Mouse (Mus musculus) kidney, adult 10 weeks (tissue): ENCODE results near the gene Gm428. TPM values are rescaled to one million over a fixed set of nuclear protein-coding genes. Genes with fewer than 3 reads are reported as not detected.

ENCODE experiments used
- polyA plus RNA-seq: library from polyadenylated mRNA; stranded (reverse); fragments of 350-450 nt; fragmentation: Illumina TruSeq; extraction: RNeasy Lipid Tissue Mini Kit (QIAGEN cat#74804); gene quantifications from one replicate; pipeline ENCODE4 v1.2.3, GENCODE M21; 2014; ENCODE audit warnings: low read depth, low replicate concordance

Gene Gm428
- polyA plus RNA-seq = not detected

DNA sequence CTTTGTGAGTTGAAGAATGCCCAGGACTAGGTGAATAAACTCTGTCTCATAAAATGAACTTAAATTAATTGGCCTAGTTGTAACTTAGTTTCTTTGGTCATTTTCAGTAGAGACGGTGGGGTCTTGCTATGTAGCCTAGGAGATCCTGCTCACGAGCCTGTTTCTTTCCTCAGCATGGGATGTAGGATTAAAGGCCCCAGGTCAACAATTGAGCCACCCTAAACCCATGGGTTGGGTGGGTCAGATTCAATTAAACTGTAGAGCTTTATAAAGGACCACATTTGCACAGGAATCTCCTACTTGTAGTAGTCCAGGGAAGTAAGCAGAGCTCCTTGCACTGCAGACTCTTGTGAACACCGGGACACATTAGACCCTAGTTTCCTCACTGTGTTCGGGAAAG is at the start of gene Gm428:
Gene Gm428 (plus strand): TSS at position 301 of the 400 bp plus-strand sequence.

DNA sequence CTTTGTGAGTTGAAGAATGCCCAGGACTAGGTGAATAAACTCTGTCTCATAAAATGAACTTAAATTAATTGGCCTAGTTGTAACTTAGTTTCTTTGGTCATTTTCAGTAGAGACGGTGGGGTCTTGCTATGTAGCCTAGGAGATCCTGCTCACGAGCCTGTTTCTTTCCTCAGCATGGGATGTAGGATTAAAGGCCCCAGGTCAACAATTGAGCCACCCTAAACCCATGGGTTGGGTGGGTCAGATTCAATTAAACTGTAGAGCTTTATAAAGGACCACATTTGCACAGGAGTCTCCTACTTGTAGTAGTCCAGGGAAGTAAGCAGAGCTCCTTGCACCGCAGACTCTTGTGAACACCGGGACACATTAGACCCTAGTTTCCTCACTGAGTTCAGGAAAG is 45.5 kb upstream of the Gm428 start, which contains the start of gene Gm11236:
Gene Gm11236 (plus strand): TSS at position 301 of the 400 bp plus-strand sequence.

DNA sequence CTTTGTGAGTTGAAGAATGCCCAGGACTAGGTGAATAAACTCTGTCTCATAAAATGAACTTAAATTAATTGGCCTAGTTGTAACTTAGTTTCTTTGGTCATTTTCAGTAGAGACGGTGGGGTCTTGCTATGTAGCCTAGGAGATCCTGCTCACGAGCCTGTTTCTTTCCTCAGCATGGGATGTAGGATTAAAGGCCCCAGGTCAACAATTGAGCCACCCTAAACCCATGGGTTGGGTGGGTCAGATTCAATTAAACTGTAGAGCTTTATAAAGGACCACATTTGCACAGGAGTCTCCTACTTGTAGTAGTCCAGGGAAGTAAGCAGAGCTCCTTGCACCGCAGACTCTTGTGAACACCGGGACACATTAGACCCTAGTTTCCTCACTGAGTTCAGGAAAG is 15.3 kb upstream of the Gm428 start, which contains the start of gene Gm11239:
Gene Gm11239 (plus strand): TSS at position 301 of the 400 bp plus-strand sequence.

Other genes starting within 250 kb of the Gm428 start
- gene Gm11238, start 75.6 kb upstream of the Gm428 start, polyA plus RNA-seq = not detected
- not detected for gene Gm11237, start 60.5 kb upstream of the Gm428 start, polyA plus RNA-seq
- not detected for gene Gm11236, start 45.4 kb upstream of the Gm428 start, polyA plus RNA-seq
- not detected for gene Gm11239, start 15.2 kb upstream of the Gm428 start, polyA plus RNA-seq
- 3.6 TPM for gene Rasef, start 107.5 kb downstream of the Gm428 start, polyA plus RNA-seq
- gene Gm11758, start 192.8 kb downstream of the Gm428 start, polyA plus RNA-seq = not detected
- not detected for gene Gm11757, start 207.6 kb downstream of the Gm428 start, polyA plus RNA-seq
- gene Gm13871, start 222.4 kb downstream of the Gm428 start, polyA plus RNA-seq = not detected
- gene Gm11756, start 237.2 kb downstream of the Gm428 start, polyA plus RNA-seq = not detected